Mouse (Mus musculus) midbrain, embryonic 10.5 days (tissue): ENCODE results near the gene Tgtp1. TPM values are rescaled to one million over a fixed set of nuclear protein-coding genes. Genes with fewer than 3 reads are reported as not detected.
"Not testable (repeated sequence)": the region's sequence is repeated elsewhere in the genome, so short reads cannot be mapped to it uniquely, and the experiment has no call there.

ENCODE experiments used
- DNase-seq: peaks from one replicate; pipeline ENCODE4 v3.0.0-alpha.2; 2017; ENCODE audit warnings: low spot score
- H3K27ac ChIP-seq: fragments of 300-500 bp; sonication (generic); replicated peaks from 2 replicates; pipeline ENCODE4 v1.5.1; 2016; ENCODE audit warnings: mild to moderate bottlenecking
- H3K27me3 ChIP-seq: fragments of 300-500 bp; sonication (generic); 2 replicates; pipeline ENCODE4 v1.6.1; 2016; ENCODE audit warnings: low read depth, mild to moderate bottlenecking; ENCODE audit not compliant: poor library complexity, severe bottlenecking
- H3K36me3 ChIP-seq: fragments of 300-500 bp; sonication (generic); 2 replicates; pipeline ENCODE4 v1.6.1; 2016; ENCODE audit warnings: mild to moderate bottlenecking, moderate library complexity
- H3K4me1 ChIP-seq: fragments of 300-500 bp; sonication (generic); 2 replicates; pipeline ENCODE4 v1.6.1; 2016
- H3K4me3 ChIP-seq: fragments of 300-500 bp; sonication (generic); 2 replicates; pipeline ENCODE4 v1.5.1; 2016; ENCODE audit warnings: mild to moderate bottlenecking, moderate library complexity
- H3K9me3 ChIP-seq: fragments of 300-500 bp; sonication (generic); replicated peaks from 2 replicates; pipeline ENCODE4 v1.6.1; 2016; ENCODE audit warnings: mild to moderate bottlenecking
- WGBS: fragments of 180-500 bp; shearing (Covaris S2); methylation state at CpG from one replicate; pipeline ENCODE4 v1.1.7; 2016; 5-methylcytosine and 5-hydroxymethylcytosine counted together
- polyA plus RNA-seq: library from polyadenylated mRNA; unstranded; fragments of >200 nt; fragmentation: Nextera tagmentation; extraction: Ambion mirVana; gene quantifications from 2 replicates; pipeline ENCODE4 v1.2.1, GENCODE M21; 2016

Gene Tgtp1
- polyA plus RNA-seq, result not detected in 2 replicates

DNA sequence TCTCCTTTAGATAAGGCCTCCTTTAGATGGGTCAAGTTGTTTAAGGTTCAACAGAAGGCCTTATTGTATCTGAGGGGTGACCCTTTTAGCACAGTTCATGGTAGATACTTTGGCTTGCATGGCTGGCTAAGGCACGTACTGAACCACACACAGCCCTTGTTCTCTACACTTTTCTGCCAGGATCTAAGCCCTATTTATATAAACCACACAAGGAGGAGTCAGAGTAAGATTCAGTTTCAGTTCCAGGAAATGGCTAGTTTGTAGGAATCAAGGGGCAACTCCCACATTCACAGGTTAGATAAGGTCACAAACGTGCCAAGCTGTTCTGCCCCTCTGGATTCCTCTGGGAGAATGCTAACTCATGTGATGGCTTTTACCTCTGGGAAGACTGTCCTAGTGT is at the start of gene Tgtp1:
Gene Tgtp1, minus strand, starts transcription at position 155 of the 400 bp plus-strand sequence.
- not testable (repeated sequence) for H3K36me3 ChIP-seq, H3K9me3 ChIP-seq, H3K4me3 ChIP-seq, H3K27ac ChIP-seq, H3K27me3 ChIP-seq, H3K4me1 ChIP-seq, DNase-seq
- 78% methylated on average over 2 of the region's 2 CpGs for WGBS

DNA sequence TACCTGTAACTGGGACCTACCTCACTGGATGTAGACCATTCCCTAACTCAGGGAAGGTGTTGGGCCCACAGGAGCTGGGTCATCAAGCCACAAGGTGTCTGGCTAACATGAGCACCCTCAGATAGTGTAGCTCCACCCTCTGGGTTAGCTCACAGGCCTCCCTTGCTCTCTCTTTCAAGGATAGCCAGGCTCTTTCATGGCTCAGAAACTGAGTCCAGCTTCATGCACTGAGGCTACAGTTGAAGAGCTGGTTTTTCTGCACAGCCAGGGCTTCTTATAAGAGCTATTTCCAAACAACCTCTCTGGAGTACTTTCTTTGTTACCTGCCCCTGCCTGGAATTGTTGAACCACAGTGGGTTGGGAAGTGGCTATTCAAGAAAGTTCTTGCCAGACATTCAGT is 18.1 kb upstream of the Tgtp1 start:
- not testable (repeated sequence) for H3K36me3 ChIP-seq, H3K9me3 ChIP-seq, H3K27ac ChIP-seq, H3K27me3 ChIP-seq, H3K4me1 ChIP-seq, DNase-seq, H3K4me3 ChIP-seq

DNA sequence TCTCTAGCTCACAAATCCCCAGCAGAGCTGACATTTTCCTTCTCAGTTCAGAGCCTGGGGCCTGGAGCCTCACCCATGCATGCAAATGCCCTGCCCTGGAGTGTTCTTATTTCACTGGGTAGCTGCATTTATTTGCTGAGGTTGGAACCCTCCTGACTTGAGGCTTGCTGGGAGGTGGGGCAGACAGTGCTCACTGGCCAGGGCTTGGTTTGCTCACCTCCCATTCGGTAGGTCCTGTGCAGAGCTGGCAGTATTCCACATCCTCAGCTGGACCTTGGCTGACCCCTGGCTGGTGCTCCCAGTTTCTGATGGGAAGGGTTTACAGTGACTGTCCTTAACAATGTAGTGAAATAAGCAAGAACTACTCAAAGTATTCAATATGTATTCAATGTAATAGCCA is 12.8 kb upstream of the Tgtp1 start:
- DNase-seq, H3K27me3 ChIP-seq, H3K9me3 ChIP-seq, H3K4me1 ChIP-seq, H3K27ac ChIP-seq, H3K36me3 ChIP-seq, H3K4me3 ChIP-seq: not testable (repeated sequence)
- 60% methylated on average over 1 of the region's 1 CpGs for WGBS

DNA sequence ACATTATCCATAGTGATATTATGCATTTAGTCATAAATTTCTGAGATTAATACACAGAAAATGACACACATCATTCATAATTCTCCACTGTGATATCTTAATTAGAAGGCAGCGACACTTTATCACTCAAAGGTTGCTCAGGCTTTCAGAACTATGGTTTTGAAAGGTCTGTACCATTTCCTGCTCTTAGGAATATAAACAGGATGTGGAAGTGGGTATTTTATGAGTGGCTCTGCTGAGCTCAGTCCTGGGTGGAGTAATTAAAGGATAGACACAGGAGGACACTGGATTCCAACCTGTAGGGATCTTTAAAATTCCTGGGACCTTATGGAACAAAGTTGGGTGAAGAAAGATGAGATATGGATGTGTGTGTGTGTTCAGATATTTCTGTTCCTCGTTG is 12.3 kb upstream of the Tgtp1 start:
- not testable (repeated sequence) for H3K27me3 ChIP-seq, H3K9me3 ChIP-seq, H3K4me3 ChIP-seq, DNase-seq, H3K4me1 ChIP-seq, H3K36me3 ChIP-seq, H3K27ac ChIP-seq
- 75% methylated on average over 2 of the region's 2 CpGs for WGBS

DNA sequence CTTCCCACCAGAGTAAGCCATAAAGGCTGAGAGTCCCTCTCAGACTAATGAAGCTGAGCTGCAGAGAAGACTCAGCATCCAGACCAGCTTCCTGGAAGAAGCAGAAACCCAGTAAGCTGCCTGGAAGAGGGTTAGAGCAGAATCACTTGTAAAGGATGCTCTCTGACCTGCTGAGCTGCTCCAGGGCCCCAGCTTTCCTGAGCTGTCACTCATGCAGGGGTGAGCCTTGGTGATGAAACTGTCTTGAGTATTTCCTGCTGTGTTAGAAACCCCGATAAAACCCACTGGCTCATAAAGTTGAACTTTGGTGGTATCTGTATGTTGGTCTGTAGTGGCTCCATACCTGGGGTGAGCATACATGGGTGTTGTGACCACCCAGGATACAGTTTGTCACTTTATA is 6.4 kb upstream of the Tgtp1 start:
- H3K4me1 ChIP-seq, H3K9me3 ChIP-seq, H3K27ac ChIP-seq, DNase-seq, H3K36me3 ChIP-seq, H3K4me3 ChIP-seq, H3K27me3 ChIP-seq: not testable (repeated sequence)
- 82% methylated on average over 1 of the region's 1 CpGs for WGBS

DNA sequence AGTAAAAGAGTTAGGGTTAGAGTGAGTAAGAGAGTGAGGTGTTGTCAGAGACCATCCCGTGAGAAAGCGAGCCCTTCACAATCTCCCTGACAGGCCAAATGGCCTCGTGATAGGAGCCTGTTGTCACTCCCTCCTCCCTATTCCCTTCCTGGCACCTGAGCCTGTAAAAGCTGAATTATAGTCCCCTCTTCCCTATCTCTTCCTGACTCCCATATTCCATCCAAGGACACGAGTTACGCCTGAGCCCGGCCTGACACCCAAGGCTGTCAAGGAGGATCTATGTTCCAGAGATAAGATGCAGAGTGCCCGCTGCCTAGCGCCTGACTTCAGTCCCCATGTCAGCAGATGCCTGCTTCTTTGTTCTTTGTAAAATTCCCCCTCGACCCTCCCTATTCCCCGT is 676 bp downstream of the Tgtp1 start:
- not testable (repeated sequence) for H3K9me3 ChIP-seq, DNase-seq, H3K36me3 ChIP-seq, H3K4me3 ChIP-seq, H3K4me1 ChIP-seq, H3K27ac ChIP-seq, H3K27me3 ChIP-seq
- 79% methylated on average over 10 of the region's 10 CpGs for WGBS

DNA sequence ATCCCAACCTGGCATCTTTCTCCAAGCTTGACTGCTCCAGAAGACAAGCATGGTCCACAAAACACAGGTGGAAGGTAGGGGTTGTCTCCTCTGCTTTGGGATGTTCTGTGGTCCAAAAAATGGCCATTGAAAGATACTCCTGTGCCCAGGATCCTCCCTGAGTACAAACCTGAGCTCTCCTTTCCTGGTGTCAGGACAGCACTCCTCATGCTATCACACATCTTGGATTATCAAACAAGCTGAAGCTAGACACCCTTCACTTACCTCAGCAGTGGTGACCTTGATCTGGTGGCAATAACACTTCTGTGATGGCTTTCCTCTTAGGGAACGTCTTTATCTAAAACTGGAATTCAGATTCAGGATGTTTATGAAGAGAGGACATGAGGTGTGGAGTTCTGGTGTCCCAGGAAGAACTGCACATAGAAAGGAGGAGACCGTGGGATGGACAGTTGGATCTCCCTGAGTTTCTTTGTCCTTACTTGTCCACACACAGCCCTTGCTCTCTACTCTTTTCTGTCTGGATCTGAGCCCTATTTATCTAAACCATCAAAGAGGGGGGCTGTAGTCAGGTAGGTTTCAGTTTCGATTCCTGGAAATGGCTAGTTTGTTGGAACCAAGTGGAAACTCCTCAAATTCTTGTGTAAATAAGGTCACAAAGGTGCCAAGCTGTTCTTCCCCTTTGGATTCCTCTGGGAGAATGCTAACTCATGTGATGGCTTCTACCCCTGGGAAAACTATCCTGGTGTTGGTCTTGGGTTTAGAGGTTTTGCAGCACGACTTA is 2.0 kb downstream of the Tgtp1 start, which contains the start of gene Gm12185:
Gene Gm12185, minus strand, starts transcription at position 487 of the 781 bp plus-strand sequence.
- WGBS, result 77% methylated on average over 4 of the region's 4 CpGs
- not testable (repeated sequence) for H3K9me3 ChIP-seq

DNA sequence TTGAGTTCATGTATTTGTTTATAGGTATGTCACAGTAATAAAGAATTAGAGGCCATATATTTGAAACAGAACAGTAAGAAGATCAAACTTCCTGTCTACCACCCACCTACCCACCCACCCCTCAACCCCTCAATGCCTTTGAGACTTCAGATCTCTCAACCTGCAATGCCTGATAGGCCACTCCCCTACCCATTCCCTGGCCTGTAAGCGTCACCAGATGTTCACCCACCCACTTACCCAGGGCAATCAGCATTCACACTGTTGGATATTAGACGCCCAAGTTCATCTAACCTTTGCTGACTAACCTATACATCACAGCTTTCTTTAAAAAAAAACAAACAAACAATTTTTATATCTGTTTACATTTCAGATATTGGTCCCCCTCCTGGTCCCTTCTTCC is 4.0 kb downstream of the Tgtp1 start:
- H3K4me3 ChIP-seq, H3K27me3 ChIP-seq, H3K4me1 ChIP-seq, H3K9me3 ChIP-seq, H3K36me3 ChIP-seq, DNase-seq, H3K27ac ChIP-seq: not testable (repeated sequence)
- 81% methylated on average over 2 of the region's 2 CpGs for WGBS

More for the DNA sequence above, 2.0 kb downstream of the Tgtp1 start, which contains the start of gene Gm12185:
- not testable (repeated sequence) for H3K27me3 ChIP-seq, DNase-seq, H3K4me3 ChIP-seq, H3K27ac ChIP-seq, H3K4me1 ChIP-seq, H3K36me3 ChIP-seq

DNA sequence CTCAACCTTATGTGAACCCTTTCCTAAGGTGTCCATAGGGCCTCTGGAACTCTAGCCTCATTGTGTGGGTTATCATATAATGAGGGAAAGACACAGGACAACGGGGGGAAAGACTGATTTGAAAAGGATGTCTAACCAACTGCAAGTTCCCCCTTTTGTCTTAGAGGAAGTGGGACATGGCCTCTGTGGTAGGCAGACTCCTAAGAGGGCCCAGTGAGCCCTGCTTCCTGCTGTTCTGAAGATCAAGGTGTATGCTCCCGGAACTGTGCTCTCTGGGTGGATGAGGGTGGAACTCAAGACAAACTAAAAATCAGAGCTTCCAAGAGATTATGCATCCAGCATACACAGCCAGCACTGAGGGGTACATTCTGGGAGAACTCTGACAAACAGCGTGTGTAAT is 5.8 kb downstream of the Tgtp1 start:
- not testable (repeated sequence) for H3K36me3 ChIP-seq, DNase-seq, H3K9me3 ChIP-seq, H3K27me3 ChIP-seq, H3K4me1 ChIP-seq, H3K27ac ChIP-seq, H3K4me3 ChIP-seq
- WGBS, result 76% methylated on average over 2 of the region's 3 CpGs

DNA sequence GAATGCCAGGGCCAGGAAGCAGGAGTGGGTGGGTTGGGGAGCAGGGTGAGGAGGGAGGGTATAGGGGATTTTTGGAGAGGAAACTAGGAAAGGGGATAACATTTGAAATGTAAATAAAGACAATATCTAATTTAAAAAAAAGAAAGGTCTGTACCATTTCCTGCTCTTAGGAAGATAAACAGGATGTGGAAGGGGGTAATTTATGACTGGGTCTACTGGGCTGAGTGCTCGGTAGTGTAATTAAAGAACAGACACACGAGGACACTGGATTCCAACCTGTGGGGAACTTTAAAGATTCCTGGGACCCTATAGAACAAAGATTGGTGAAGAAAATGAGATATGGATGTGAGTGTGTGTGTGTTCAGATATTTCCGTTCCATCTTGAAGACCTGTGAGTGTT is 11.1 kb downstream of the Tgtp1 start:
- H3K27ac ChIP-seq, H3K9me3 ChIP-seq, H3K4me3 ChIP-seq, H3K27me3 ChIP-seq, H3K4me1 ChIP-seq, DNase-seq, H3K36me3 ChIP-seq: not testable (repeated sequence)
- no CpG with 5 or more reads among the region's 3 CpGs for WGBS

DNA sequence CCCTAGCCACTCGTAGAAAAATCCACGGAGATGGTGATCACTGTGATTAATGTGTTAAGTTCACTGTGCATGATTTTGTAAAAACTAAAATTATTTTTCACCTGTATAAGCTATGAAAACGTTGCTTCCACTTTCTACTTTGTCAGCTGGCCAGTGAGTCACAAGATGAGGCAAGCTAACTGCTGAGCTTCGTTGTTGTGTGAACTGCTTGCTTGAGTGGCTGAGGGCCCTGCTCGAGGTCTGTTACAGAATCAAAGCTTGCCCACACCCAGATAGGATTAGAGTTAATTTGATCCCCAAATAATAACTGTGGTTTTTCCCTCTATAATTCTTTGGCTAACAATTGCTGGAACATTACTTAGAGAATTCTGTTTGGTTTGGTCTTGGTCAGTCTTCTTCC is 13.9 kb downstream of the Tgtp1 start:
- H3K36me3 ChIP-seq, H3K27me3 ChIP-seq, H3K9me3 ChIP-seq, H3K4me1 ChIP-seq, H3K27ac ChIP-seq, DNase-seq, H3K4me3 ChIP-seq: not testable (repeated sequence)
- WGBS, result no CpG with 5 or more reads among the region's 5 CpGs

DNA sequence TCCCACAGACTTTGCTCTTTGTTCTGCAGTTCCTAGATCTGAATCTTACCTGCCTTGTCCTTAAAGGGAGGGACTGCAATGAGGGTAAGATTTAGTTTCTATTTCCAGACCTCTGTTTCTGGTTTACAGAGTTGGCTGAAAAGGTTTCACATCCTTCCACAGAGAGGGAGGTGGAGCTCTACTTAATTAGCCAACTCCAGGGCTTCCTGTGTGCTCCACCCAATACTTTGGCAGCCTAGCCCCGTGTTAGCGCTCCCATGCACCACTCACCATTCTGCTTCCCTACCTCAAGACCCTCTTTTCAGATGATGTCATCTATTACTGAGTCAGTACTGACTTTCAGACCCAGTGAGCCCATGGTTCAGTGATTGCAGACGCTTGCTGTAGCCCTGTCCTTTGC is 14.7 kb downstream of the Tgtp1 start, which contains the start of gene 9930111J21Rik1:
Gene 9930111J21Rik1, minus strand, starts transcription at position 148 of the 400 bp plus-strand sequence.
- H3K27me3 ChIP-seq, H3K4me1 ChIP-seq, DNase-seq, H3K36me3 ChIP-seq, H3K4me3 ChIP-seq, H3K9me3 ChIP-seq, H3K27ac ChIP-seq: not testable (repeated sequence)
- no CpG with 5 or more reads among the region's 3 CpGs for WGBS

DNA sequence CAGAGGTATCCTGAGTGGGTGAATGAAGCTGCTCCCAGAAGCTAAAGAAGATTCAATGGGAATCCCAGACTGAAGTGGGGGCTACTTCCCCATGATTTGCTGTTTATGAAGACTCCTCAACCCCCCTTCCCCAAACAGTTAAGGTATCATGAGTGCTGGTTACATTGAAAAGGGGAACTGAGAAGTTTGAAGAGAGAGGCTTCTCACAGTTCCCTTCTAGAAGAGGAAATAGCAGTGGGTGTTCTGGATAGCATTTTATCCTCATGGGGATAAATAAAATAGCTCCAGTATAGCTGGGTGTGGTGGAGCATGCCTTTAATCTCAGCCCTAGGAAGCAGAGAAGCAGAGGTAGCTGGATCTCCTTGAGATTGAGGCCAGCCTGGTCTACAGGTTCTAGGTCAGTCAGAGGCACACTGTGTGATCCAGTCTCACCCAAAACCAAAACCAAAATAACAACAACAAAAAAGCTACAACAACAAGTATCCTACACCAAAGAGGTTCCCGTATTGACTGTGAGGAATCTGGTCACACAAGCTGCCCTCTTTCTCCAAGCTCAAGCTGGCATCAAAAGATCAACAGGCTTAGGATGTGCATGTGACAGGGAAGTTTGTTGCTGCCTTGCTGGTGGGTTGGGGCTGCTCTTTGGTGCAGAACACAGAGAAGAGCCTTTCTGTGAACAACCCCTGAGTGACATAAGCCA is 15.6 kb downstream of the Tgtp1 start, which contains the start of gene Olfr56:
Gene Olfr56, plus strand, starts transcription at position 650 of the 700 bp plus-strand sequence.
- not testable (repeated sequence) for H3K4me3 ChIP-seq, DNase-seq, H3K36me3 ChIP-seq, H3K4me1 ChIP-seq, H3K27ac ChIP-seq, H3K9me3 ChIP-seq, H3K27me3 ChIP-seq
- no CpG with 5 or more reads among the region's 1 CpGs for WGBS
